Mouse (Mus musculus): ENCODE data around the gene Gm21974.
"Not testable (repeated sequence)": the region's sequence is repeated elsewhere in the genome, so short reads cannot be mapped to it uniquely, and the experiment has no call there.

Gm21974 gene

DNA sequence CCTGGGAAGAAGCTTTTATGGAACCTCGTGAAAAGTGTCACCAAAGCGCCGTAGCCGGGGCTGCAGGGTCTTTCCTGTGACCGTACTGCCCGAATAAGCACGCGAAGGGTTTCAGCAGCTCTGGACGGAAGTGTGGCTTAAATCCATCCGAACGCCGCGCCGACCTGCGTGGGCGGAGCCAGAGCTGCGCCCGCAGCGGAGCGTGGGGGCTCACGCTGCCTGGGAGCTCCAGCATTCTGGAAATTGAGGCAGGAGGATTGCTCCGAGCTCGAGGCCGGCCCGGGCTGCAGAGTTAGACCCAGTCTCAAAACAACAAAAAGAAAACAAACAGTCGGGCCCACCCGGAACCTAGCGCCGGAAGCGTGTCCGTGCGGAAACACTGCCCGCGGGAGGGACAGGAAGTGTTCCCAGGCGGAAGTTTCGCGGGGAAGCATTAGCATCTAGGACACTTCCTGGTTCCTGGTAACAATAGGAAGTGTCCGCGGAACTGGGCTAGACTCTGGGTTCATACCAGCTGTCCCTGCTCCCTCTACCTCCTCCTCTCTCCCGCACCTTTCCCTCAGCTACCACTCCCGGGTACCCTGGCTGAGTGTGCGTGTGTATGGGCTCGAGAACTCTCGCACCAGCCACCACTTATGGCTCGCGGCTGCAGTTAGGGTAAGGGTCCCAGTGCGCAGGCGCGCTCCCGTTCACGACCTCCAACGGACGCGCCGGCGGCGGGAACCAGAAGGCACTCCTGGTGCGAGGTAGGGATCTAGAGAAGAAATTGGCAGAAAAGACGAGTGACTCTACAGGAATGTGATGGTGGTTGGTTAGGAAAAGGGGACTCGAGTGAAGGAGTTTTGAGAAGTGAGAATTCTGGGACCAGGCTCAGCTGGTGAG is 18.5 kb downstream of the Gm21974 start, which contains the start of gene Zfp668:
TSS of gene Zfp668 (minus strand) at position 362 of the 882 bp plus-strand sequence.
- DNase-seq (ENCODE audit: low read depth, low spot score): peak; percentile 98

DNA sequence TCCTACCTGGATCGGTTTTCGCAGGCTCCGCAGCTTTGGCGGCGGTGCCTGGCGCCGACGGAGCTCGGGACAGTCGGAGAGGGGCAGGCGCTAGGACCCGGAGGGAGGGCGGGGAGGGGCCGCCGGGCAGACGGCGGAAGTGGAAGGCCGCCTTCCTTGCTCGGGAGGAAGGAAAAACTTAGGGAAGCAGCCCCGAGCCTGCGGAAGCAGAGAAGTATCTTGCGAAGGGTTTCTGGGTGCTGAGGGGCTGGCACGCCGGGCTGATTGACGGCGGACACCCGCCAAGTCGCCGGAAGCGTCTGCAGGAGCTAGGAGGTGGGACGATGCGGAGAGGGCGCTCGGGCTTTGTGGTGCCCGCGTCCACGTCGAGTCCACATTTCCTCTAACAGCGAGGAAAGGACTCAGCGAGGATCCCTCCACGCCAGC is 19.2 kb downstream of the Gm21974 start, which contains the start of gene Zfp646:
TSS of gene Zfp646 (plus strand) at position 181 of the 426 bp plus-strand sequence.
- DNase-seq (ENCODE audit: low read depth, low spot score): peak; percentile 95

DNA sequence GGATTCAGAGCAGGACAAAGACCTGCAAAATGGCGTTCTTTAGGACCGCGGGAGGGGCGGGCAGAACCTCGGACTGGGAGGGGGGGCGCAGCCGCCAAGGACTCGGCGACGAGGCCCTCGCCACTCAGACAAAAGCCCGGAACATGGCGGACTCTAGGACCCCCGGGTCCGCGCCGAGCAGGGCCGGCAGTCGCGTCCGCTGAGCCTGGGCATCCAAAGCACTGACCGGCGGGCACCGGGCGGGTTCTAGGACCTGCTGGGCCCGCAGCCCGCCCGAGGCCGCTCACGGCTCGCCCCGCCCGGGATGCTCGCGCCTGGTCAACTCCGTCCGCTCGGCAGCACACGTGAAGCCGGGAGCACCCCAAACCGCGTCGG is 19.6 kb downstream of the Gm21974 start:
- DNase-seq (ENCODE audit: low read depth, low spot score): peak; percentile 95

DNA sequence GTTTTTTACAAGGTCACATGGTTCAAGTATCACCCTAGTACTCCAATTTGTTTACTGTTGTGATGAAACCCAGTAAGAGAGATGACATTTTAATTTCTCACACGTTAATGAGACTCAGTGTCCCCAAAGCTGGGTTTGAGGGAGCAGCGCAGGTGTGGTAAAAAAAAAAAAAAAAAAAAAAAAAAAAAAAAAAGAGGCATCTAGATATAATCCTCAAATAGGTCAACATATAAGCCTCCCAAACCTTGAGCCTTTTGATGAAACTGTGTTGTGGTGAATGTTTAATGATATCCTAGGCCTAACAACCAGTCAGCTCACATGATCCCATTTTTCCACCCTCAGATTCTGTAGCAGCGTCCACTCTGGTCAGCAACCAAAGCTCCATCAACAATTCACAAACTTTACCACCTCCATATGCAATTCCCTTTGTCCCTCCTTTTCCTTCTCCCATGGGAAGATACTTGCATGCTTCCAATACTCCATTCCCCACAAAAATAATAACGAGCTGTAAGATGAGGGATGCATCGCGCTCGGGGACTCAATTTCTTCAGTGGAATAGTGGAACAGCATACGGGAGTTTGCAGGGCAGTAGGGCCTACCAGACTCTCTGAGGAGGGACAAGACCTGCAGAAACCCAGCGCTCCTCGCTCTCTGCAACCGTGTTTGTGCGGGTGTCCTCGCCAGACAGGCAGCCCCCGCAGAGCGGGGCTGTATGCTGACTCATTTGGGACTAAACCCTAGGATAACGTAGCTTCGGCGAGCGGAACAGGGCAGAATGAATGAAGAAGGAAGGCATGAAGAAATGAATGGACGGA is 20.2 kb downstream of the Gm21974 start:
- DNase-seq (ENCODE audit: low read depth, low spot score): no peak

DNA sequence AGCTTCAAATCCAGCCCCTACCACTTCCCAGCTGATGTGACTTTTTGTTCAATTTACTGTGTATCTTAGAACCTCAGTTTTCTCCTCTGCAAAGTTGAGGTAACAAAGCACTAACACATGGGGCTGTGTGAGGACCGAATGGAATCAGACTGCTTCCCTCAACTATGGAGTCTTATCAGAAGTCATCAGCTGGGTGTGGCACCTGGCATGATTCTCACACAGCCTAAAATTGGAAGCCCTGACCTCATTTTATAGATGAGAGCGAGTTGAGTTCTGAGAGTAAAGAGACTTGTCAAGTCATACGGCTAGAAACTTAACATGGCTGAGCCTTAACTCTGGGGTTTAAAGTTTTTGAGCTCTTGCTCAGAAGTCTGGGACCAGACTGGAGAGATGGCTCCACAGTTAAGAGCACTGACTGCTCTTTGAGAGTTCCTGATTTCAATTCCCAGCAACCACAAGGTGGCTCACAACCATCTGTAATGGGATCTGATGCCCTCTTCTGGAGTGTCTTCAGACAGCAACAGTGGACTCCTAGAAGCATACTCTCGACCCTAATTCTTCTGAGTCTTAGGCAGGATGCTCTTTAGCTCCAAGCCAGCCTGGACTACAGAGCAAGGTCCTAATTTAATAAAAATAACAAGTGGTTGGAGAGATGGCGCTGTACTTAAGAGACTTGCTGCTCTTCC is 25.0 kb downstream of the Gm21974 start:
- peak; percentile 65 for DNase-seq (ENCODE audit: low read depth, low spot score)

DNA sequence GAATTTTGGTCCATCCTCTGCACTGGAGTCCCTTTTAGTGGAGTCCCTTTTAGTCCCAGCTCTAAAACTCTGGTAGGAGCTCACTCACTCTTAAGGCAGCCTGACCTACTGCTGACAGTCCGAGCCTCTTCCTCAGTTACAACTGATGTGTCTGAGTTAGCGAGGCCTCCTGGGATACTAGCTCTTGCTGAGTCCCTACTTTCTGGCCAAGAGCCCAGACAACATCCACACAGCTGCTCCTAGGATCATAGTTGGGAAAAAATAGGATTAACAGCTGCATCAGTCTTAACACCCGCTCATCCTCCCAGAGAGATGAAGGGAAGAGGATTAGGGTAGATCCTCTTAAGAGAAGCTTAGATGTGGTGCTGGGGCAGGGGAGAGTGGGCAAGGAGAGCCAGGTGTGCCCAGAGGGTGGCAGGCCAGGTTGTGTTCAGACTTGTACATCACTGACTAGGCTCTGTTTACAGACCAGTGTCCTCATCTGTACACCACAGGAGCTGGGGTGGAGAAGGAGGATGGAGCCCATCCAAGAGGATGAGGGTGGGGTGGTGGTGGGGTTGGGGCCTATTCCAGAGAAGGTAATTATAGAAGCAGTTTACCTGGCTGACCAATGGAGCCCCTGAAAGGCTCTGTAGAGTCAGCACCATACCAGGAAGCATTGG is 26.0 kb downstream of the Gm21974 start:
- no peak for DNase-seq (ENCODE audit: low read depth, low spot score)

DNA sequence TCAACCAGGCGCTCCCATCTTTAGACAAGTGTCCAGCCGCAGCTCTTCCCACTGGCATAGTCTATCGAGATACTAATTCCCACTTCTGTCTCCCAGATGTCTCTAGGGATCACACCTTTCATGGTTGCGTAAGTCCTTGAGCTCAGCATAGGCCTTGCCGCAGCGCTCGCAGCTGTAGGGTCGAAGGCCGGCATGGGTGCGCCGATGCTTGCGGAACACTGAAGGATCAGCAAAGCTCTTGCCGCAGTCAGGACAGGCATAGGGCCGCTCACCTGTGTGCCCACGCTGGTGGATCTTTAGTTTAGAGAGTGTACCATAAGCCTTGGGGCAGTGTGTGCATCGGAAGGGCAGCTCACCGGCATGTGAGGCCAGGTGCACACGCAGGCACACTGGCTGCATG is 27.6 kb downstream of the Gm21974 start:
- peak; percentile 86 for DNase-seq (ENCODE audit: low read depth, low spot score)

DNA sequence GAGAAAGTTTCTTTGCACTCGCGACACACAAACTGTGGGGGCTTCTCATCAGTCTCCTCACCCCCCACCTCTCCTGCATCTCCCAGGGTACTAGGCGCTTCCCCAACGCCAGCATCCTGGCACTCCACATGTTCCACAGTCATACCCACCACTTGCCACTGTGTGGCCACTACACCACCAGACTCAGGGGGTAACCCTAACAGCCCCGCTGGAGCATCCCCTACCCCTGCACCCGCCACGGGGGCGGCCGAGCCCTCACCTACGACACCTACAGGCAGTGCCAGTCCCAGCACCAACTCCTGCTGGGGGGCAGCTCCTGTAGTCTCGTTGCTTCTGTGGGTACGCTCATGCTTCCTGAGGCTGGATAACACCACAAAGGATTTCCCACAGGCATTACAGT is 28.8 kb downstream of the Gm21974 start:
- peak; percentile 32 for DNase-seq (ENCODE audit: low read depth, low spot score)

DNA sequence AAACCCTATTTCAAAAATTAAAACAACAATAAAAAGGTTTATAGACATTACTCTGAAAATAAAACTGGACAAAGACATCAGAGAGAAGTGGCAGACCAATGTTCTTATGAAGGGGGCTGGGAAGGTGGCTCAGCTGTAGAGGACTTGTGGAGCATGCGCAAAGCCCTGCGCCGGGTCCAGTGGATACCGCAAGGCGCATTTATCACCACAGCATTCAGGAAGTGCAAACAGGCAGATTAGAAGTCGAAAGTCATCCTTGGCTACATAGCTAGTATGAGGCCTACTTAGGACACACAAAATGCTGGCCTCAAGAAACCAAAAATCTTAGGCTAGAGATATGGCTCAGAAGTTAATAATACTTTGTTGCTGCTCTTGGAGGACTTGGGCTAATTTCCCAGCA is 37.0 kb downstream of the Gm21974 start:
- no peak for DNase-seq (ENCODE audit: low read depth, low spot score)

DNA sequence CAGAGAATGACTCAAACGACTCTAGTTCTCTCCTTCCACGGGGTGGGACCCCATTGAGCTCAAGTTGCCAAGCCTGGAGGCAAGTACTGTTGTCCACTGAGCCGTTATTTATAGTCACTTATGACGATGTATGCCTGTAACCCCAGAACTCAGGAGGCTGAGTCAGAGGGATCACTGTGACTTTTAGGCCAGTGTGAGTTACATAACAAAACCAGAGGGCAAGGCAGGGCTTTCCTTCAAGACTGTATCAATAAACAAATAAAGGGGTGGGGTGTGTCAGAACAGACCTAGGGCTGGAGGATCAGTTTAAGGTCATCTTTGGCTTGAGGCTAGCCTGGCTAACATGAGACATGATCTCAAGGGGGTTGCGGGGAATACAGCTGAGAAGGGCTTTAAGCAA is 44.3 kb downstream of the Gm21974 start:
- DNase-seq (ENCODE audit: low read depth, low spot score): peak; percentile 43

DNA sequence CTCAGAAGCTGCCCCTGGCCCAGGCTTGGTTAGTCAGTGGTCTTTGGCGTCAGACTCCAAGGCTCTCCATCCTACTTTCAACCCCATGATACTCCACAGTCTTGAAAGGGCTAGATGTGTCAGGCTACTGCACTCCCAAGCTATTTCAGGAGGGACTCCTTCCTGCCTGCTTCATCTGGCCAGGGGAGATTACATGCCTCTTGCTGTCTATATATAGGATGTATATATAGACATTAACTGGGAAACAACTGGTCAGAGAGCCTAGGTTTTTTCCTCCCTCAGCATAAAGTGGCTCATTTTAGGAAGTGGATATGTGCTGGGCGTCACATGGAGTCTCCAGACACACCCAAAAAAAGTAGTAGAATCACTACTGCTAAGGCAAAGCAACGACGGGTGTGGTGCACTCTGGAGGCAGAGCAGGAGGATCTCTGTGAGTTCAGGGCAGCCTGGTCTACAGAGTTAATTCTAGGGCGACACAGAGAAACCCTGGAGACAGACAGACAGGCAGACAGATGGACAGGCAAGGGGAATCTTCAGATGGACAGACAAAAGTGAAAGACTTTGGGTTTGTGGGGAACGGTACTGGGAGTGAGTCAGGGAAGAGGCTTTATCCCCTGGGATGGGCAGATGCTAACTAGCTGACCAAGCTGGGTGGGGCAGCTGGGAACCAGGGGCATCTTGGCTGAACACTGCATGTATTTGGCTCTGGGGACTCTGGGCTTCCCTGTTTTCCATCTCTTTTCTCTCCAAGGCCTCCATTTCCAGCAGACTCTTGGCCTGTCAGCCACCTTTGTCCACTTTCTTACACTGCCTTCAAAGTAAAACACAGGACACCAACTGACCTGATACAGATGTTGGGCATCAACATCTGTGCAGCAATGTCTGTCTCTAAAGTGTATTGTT is 45.0 kb downstream of the Gm21974 start:
- DNase-seq (ENCODE audit: low read depth, low spot score): no peak

DNA sequence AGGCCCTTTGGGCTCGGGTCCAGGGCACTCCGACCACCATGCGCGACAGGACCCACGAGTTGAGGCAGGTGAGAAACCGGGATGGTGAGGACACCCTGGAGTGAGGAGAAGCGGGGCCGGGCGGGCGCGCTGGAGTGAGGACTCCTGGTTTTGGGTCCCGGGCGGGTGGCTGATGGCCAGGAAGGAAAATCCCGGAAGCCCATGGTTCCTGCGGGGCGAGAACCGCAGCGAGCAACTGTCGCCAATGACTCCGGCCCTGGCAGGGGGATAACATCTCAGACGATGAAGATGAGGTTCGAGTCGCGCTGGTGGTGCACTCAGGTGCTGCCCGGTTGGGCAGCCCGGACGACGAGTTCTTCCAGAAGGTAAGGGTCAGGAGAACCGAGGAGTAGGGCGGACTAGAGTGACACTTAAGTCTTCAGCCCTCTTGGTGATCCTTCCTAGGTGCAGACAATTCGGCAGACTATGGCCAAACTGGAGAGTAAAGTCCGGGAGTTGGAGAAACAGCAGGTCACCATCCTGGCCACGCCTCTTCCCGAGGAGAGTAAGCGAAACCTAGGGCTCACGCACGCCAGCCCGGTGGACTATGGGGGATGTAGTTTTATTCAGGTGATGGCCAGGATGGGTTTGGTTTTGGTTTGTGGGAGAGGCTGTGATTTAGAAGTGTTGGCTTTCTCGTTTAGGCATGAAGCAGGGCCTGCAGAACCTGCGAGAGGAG is 53.1 kb downstream of the Gm21974 start:
- peak; percentile 89 for DNase-seq (ENCODE audit: low read depth, low spot score)

DNA sequence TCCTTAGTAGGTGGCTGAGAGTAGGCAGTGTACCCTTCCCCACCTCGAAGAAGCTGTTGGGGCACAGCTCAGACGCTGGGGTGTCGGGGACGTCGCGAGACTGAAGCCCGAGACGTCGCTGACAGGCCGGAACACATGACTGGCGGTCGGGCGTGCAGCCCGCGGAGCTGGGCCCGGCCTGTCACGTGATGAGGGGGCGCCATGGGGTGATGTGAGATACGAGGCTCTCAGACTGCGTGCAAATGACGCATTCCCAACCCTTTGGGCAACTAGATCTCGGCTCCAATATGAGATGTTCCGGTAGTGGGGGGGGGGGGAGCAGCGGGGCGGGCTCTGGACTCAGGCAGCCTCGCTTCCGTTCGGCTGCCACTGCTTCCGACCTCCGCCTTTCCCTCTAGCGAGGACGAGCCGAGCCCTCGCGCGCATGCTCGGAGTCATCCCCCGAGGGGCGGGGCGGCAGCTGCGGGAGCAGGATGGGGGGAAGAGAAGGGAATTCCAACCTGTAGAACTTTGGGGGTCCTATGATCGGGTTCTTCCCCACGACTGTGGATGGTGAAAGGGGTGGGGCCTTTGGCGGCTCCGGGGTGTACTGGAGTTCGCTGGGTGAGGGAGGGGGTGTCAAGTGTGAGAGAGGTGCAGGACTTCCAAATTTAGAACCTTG is 53.8 kb downstream of the Gm21974 start:
- DNase-seq (ENCODE audit: low read depth, low spot score): peak; percentile 94

DNA sequence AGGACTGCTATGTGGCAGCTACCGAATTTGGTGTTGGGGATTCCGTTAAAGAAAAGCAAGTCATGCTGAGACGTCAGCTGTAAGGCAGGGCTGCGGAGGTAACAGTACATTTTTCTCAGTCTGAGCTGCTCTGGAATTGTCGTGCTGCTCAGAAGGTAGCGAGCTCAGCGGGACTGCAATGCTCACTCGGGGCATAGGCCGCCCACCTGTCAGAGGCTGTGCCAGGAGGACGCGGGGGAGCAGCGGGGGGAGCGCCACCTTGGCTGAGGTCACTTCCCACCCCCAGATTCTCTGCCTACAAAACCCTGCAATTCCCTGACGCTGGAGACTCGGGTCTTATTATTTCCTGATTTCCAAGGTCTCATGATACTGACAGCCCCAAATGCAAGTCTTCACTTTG is 54.4 kb downstream of the Gm21974 start:
- DNase-seq (ENCODE audit: low read depth, low spot score): peak; percentile 19

DNA sequence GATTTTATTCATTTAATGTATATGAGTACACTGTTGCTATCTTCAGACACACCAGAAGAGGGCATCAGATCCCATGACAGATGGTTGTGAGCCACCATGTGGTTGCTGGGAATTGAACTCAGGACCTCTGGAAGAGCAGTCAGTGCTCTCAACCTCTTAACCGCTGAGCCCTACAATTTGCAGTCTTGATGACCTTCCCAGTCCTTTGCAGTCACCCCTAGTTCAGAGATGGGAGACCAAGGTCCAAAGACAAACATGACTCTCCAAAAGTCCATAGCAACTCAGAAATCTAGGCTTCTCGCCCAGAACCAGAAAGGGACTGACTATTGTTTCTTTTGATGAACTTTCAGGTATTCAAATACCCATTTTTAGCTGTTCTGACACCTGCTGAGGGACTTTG is 55.2 kb downstream of the Gm21974 start:
- not testable (repeated sequence) for DNase-seq (ENCODE audit: low read depth, low spot score)

DNA sequence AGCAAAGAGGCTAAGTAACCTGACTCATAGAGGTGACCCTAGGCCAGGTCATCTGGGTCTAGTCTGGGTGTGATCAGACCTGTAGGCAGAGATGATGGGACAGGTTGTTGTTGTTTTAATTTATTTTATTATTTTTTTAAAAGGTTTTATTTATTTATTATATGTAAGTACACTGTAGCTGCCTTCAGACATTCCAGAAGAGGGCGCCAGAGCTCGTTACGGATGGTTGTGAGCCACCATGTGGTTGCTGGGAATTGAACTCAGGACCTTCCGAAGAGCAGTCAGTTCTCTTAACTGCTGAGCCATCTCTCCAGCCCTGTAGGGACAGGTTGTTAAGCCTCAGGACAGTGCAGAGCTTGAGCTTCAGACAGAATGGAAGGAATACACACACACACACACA is 57.4 kb downstream of the Gm21974 start:
- not testable (repeated sequence) for DNase-seq (ENCODE audit: low read depth, low spot score)

DNA sequence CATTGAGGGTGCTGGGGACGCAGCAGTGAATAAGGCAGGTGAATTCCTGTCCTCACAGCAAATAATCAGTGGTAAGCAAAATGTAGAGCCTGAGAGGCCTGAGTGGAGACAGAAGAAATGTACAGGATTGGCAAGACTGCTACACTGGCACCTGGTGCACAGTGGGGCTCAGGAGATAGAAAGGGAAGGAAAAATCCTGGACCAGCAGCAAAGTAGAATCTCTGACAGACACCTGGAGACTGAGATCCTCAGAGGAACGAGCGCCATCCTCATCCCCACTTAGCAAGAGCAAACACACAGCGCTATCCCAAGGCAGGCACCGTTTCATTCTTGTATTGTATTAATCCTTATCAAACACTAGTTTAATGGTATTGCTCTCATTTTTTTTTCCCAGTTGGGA is 57.8 kb downstream of the Gm21974 start:
- no peak for DNase-seq (ENCODE audit: low read depth, low spot score)

All from ZHBTc4 (cell line).